ENCODE assay signal across 21 mouse cellular contexts in genomic region chr9:32916731-32917130, GRCm38 (mm10).
"Had no signal": no experiment of that assay in that cellular context is flagged by ENCODE, and none has a peak within 500 bp of the region (broad histone marks: within the 10 kb centered on the region; RNA-seq: fewer than 3 reads in every experiment).

No protein-coding gene starts in this region.

- H3K27ac ChIP-seq: kidney, postnatal 0 days; layer of hippocampus, adult 2 months; left cerebral cortex, adult 2 months; limb, embryonic 12.5 days; limb, embryonic 15.5 days; liver, embryonic 14.5 days; neural tube, embryonic 13.5 days; stomach, embryonic 15.5 days had no signal

- H3K36me3 ChIP-seq: limb, embryonic 12.5 days; limb, embryonic 15.5 days; neural tube, embryonic 13.5 days; stomach, embryonic 15.5 days had no signal

- DNase-seq: kidney, adult 2 months; kidney, postnatal 25 days; layer of hippocampus, adult 9-11 months; layer of hippocampus, postnatal 36 days; left cerebral cortex, postnatal 4 days; liver, postnatal 0 days; lung, embryonic 14.5 days; midbrain, embryonic 14.5 days; retina, postnatal 1 day; right cerebral cortex, postnatal 25 days; spleen, adult 18-20 months had no signal

- H3K4me1 ChIP-seq: limb, embryonic 12.5 days; limb, embryonic 15.5 days; neural tube, embryonic 13.5 days; stomach, embryonic 15.5 days had no signal

- H3K27me3 ChIP-seq: limb, embryonic 12.5 days; limb, embryonic 15.5 days; neural tube, embryonic 13.5 days; stomach, embryonic 15.5 days had no signal

- ATAC-seq: intestine, postnatal 0 days; liver, postnatal 0 days; lung, postnatal 0 days had no signal

- H3K9me3 ChIP-seq: limb, embryonic 12.5 days; limb, embryonic 15.5 days; neural tube, embryonic 13.5 days; stomach, embryonic 15.5 days had no signal

- H3K4me3 ChIP-seq: layer of hippocampus, adult 2 months; left cerebral cortex, adult 2 months; limb, embryonic 12.5 days; limb, embryonic 15.5 days; neural tube, embryonic 13.5 days; stomach, embryonic 15.5 days had no signal
